Mouse (Mus musculus) lung, postnatal 25 days (tissue): ENCODE results near the gene Parvb.

ENCODE experiments used
- DNase-seq: peaks from one replicate; pipeline ENCODE4 v3.0.0; 2022; ENCODE audit warnings: low spot score

Gene Parvb

GRCm38 (mm10) chr15:84294391-84294790, 62.5 kb downstream of the Parvb start:
- DNase-seq: no peak

GRCm38 (mm10) chr15:84295225-84295624, 63.4 kb downstream of the Parvb start:
- DNase-seq: no peak

GRCm38 (mm10) chr15:84297454-84297853, 65.6 kb downstream of the Parvb start:
- no peak for DNase-seq

- no peak for DNase-seq
Observed at GRCm38 (mm10) chr15:84298804-84299370, 67.0 kb downstream of the Parvb start.

GRCm38 (mm10) chr15:84299662-84300333, 68.0 kb downstream of the Parvb start:
- DNase-seq: no peak

GRCm38 (mm10) chr15:84300591-84300990, 68.7 kb downstream of the Parvb start:
- no peak for DNase-seq

GRCm38 (mm10) chr15:84301026-84301425, 69.2 kb downstream of the Parvb start:
- no peak for DNase-seq

- no peak for DNase-seq
Observed at GRCm38 (mm10) chr15:84301641-84302420, 70.0 kb downstream of the Parvb start.

- DNase-seq: no peak
Observed at GRCm38 (mm10) chr15:84303264-84303663, 71.4 kb downstream of the Parvb start.

GRCm38 (mm10) chr15:84305333-84305732, 73.5 kb downstream of the Parvb start:
- no peak for DNase-seq

GRCm38 (mm10) chr15:84310271-84310670, 78.4 kb downstream of the Parvb start:
- DNase-seq: no peak

GRCm38 (mm10) chr15:84311295-84312085, 79.6 kb downstream of the Parvb start:
- DNase-seq: no peak

GRCm38 (mm10) chr15:84312878-84313565, 81.2 kb downstream of the Parvb start:
- DNase-seq: no peak

GRCm38 (mm10) chr15:84313566-84313878, 81.7 kb downstream of the Parvb start:
- DNase-seq: no peak

- DNase-seq: no peak
Observed at GRCm38 (mm10) chr15:84314420-84315080, 82.7 kb downstream of the Parvb start.

GRCm38 (mm10) chr15:84315276-84316046, 83.6 kb downstream of the Parvb start:
- peak; percentile 28 for DNase-seq

- DNase-seq: no peak
Observed at GRCm38 (mm10) chr15:84319393-84319792, 87.5 kb downstream of the Parvb start.

- DNase-seq: no peak
Observed at GRCm38 (mm10) chr15:84321544-84322174, 89.8 kb downstream of the Parvb start.

- peak; percentile 34 for DNase-seq
Observed at GRCm38 (mm10) chr15:84323966-84324869, 92.4 kb downstream of the Parvb start, which contains the start of gene Parvg. Parvg (plus strand) TSS chr15:84324026.
